Mouse (Mus musculus): ENCODE data around the gene Ntsr1.
A peak's percentile ranks its signal among the peaks of the same experiment; 100 is the strongest.

Gene Ntsr1

GRCm38 (mm10) chr2:180563296-180563695, 63.5 kb downstream of the Ntsr1 start:
- DNase-seq: no peak

DNA sequence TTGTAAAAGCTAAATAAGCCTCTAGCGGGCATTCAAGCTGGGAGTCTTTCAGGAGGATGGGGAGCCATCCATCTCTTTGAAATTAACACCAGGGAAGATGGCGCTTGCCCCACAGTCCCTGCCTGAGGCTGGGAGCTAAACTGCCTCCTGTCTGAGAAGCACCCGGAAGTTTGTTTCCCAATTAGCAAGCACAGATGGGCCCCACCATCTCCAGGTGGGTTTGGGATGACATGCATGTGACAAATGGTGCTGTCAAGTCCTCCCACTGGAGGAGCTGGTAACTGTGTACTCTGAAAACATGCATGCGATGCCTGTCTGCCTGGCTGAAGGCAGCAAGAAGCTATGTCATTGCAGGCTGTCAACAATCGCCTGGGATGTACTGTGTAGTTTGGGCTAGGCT, 64.1 kb downstream of the Ntsr1 start:
- no peak for DNase-seq

DNA sequence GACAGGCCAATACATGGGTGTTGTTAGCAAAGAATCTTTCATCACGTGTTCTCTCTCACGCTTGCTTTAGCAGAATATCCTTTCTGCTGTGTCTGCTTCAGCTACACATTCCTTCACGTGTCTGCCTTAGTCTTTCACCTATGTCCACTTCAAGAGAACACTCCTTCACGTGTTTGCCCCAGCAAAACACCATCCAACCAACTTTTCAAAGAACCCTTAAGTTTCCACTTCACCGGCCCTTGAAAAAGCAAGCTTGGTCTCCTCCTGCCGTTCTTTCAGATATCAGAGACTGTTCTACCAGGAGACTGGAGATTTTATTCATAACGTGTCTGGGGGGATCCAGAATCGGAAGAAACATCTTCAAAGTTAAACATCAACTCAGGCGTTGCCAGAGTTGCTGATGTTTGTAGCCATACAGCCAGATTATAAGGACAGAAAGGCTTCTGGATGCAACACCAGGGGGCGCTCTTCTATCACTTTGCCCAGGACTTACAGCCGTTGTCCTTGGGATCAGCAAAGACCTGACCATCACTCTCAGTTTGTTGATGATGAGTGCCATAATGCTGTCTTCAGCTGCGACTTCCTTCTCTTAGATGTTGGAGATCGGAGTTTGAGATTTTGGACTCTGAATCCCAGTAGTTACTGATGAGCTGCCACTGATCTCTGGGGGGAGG, 66.6 kb downstream of the Ntsr1 start:
- DNase-seq: peak; percentile 44

DNA sequence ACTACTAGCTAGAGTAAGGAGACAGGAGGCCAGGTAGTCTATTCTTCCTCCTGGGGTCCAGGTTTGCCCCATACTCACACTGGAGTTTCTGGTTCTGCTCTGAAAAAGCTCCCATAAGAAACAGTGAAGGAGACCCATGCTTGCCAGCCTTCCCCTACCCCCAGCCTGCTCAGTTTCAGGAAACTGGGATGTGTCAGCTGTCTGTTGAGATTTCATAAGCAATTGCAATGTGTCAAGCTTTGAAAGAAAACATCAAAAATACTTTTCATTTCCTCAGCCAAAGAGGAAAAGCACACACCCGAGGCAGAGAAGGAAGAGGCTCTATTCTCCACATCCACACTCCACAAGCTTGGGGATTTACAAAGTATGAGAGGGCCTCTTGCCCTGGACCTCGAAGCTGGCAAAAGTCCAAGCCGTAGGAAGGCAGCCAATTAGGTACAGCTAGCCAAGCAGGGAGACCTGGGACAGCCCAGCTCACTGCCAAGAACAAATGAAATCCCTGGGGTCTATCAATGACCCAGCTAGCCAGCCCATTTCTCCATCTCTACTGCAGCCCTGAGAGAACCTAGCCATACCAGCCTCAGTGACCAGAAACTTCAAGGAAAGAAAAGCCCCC, 69.4 kb downstream of the Ntsr1 start:
- DNase-seq: no peak

GRCm38 (mm10) chr2:180576482-180576881, 76.7 kb downstream of the Ntsr1 start:
- DNase-seq: no peak

GRCm38 (mm10) chr2:180578686-180579085, 78.9 kb downstream of the Ntsr1 start:
- peak; percentile 70 for DNase-seq

DNA sequence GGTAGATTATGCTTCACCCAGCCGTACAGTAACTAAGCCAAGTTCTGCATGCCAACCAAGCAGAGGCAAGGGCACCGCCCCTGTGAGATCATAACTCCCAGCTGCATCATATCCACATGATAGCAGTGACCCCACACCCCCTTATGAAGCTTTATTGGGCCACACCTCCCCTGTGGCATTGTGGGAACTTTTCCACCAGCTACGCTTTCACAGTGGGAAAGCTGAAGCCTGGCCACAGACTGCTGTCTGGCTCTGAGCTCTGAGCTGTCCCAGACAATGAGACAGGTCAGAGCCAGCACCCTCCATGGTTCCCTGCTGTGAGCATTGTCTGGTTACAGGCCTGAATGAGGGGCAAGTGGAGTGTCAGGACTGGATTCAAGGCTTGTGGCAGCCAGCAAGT, 81.2 kb downstream of the Ntsr1 start, which contains the start of gene Mrgbp:
TSS of gene Mrgbp (plus strand) at position 303 of the 400 bp plus-strand sequence.
- DNase-seq: no peak

DNA sequence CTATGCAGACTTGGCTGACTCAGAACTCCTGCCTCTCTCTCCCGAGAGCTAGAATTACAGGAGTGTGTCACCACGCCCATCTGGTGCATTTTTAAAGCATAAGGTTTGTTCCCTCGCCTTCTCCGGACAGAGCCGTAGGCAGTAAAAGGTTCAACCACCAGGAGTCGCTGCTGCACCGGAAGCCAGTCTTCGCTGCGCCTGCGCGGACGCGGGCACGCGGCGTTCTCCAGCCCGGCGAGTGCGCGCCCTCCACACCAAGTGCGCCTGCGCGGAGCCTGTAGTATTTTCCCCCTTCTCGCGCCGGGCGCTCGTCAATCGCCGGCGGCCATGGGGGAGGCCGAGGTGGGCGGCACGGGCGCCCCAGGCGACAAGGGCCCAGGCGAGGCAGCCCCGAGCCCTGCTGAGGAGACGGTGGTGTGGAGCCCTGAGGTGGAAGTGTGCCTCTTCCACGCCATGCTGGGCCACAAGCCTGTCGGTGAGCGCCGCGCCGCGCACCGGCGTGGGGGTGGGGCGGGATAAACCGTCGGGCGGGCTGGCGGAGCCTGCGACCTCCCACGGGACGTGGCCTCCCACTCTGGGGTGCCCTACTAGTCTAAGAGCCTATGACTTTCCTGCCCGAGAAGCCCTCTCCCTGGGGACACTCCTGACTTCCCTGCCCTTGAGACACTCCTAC, 82.8 kb downstream of the Ntsr1 start:
- peak; percentile 97 for DNase-seq

GRCm38 (mm10) chr2:180583154-180583507, 83.4 kb downstream of the Ntsr1 start:
- no peak for DNase-seq

DNA sequence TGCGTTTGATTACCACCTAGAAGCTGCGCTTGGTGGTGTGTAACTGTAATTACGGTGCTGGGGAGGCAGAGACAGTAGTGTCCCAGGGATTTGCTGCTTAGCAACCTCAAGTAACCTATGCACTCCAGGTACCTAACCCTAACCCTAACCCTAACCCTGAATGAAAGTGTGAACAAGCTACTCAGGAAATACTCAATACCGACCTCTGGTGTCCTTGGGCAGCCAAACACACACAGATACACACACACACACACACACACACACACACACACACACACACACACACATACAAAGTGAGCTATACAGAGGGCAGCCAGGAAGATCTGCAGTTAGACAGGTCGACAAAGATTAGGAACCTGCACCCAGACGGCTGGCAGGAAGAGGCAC, 89.0 kb downstream of the Ntsr1 start:
- no peak for DNase-seq

GRCm38 (mm10) chr2:180589123-180589831, 89.5 kb downstream of the Ntsr1 start, which contains the start of gene Ogfr:
TSS of gene Ogfr (plus strand) at chr2:180589245.
- peak; percentile 78 for DNase-seq
